30 mouse cellular contexts compared by ENCODE assay signal in the genomic region with DNA sequence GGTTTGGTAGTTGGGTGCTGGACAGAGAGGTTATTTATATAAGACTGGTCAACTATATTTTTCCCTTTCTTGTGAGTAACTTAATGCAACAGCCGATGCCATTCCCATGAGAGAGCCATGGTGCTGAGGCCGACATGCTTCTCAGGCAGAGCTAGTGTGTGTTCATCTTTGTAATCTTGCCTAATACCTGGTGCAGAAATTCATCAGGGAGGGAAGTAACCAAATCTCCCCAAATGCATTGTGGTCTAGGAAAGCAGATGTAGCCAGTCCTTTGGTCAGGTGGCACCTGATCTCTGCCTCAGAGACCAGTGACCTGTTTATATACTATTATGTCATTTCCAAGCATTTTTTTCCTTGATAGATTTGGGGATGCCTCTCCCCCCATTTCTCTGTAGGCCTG. TPM values are rescaled to one million over a fixed set of nuclear protein-coding genes. Genes with fewer than 3 reads are reported as not detected.
DNase-seq lines count a peak whose midpoint lies in the region; ATAC-seq and TF ChIP-seq lines count a peak whose summit lies in the region.
"Had no signal": no experiment of that assay in that cellular context is flagged by ENCODE, and none has a peak within 500 bp of the region (broad histone marks: within the 10 kb centered on the region; RNA-seq: fewer than 3 reads in every experiment).

No protein-coding gene starts in this region.

- 95% methylated on average over 2 of the region's 2 CpGs for WGBS in midbrain, embryonic 11.5 days
- 95% methylated on average over 2 of the region's 2 CpGs for WGBS in midbrain, embryonic 10.5 days
- 81% methylated on average over 2 of the region's 2 CpGs for WGBS in heart, adult 2 months

- no peaks in the 10 kb centered on the region for H3K9me3 ChIP-seq in midbrain, embryonic 11.5 days (ENCODE audit: control insufficient read depth, low read length)
- H3K9me3 ChIP-seq in midbrain, embryonic 10.5 days (replicated peaks) = no peaks in the 10 kb centered on the region
- no peaks in the 10 kb centered on the region for H3K9me3 ChIP-seq in ES-E14 (ENCODE audit: control insufficient read depth, insufficient read depth, low read depth, low read length)
- H3K9me3 ChIP-seq: embryonic facial prominence, embryonic 10.5 days; embryonic facial prominence, embryonic 13.5 days; forebrain, embryonic 12.5 days; forebrain, embryonic 15.5 days; hindbrain, embryonic 10.5 days; hindbrain, embryonic 13.5 days; intestine, embryonic 15.5 days had no signal

- H3K79me2 ChIP-seq in heart, adult 2 months (replicated peaks; ENCODE audit: control insufficient read depth, insufficient read depth, low read length) = peaks cover 4% of the 10 kb centered on the region

- TF ChIP-seq CTCF in heart, adult 2 months (IDR thresholded peaks at IDR 0.05) = no peak

- no peak for ATAC-seq in midbrain, embryonic 11.5 days (ENCODE audit: low FRiP score)
- peak; percentile 55 for ATAC-seq in megakaryocyte progenitor cell, adult 5-6 weeks (replicated peaks; ENCODE audit: poor library complexity)
- ATAC-seq: forebrain, embryonic 15.5 days; hindbrain, embryonic 16.5 days; intestine, embryonic 15.5 days had no signal

- H3K9ac ChIP-seq in midbrain, embryonic 11.5 days (ENCODE audit: low read length) = no peak overlapping the region
- H3K9ac ChIP-seq in ES-E14 (ENCODE audit: insufficient read depth, low read depth, low read length, poor library complexity, severe bottlenecking) = no peak overlapping the region; the same call in 1 of the 2 replicates
- no peak overlapping the region for H3K9ac ChIP-seq in heart, adult 2 months (ENCODE audit: low read depth, low read length)
- H3K9ac ChIP-seq: embryonic facial prominence, embryonic 13.5 days; forebrain, embryonic 12.5 days; forebrain, embryonic 15.5 days; hindbrain, embryonic 13.5 days; intestine, embryonic 15.5 days had no signal

- in situ Hi-C loops in ES-E14 (cut with MboI; ENCODE audit: low sequenced_read_pairs in 2 of 2, unreplicated experiment in 2 of 2) = no loop called here

- no peaks in the 10 kb centered on the region for H3K27me3 ChIP-seq in midbrain, embryonic 11.5 days (ENCODE audit: control insufficient read depth, insufficient read depth, low read length)
- H3K27me3 ChIP-seq in midbrain, embryonic 10.5 days (ENCODE audit: low read depth, poor library complexity, severe bottlenecking) = no peaks in the 10 kb centered on the region
- H3K27me3 ChIP-seq in heart, adult 2 months (ENCODE audit: control insufficient read depth, insufficient read depth, low read length) = no peaks in the 10 kb centered on the region
- H3K27me3 ChIP-seq: embryonic facial prominence, embryonic 13.5 days; forebrain, embryonic 12.5 days; forebrain, embryonic 15.5 days; hindbrain, embryonic 13.5 days; intestine, embryonic 15.5 days had no signal

- peak; percentile 45 for DNase-seq in midbrain, embryonic 11.5 days (ENCODE audit: low spot score, missing footprints)
- DNase-seq in midbrain, embryonic 10.5 days (ENCODE audit: low spot score) = no peak
- no peak for DNase-seq in ES-E14 (ENCODE audit: low read depth, low spot score)
- no peak for DNase-seq in heart, adult 2 months
- no peak for DNase-seq in layer of hippocampus, adult 18-20 months (ENCODE audit: low spot score in 2 of 2)
- DNase-seq: adrenal gland, adult 2 months; adrenal gland, postnatal 14 days; cerebellum, adult 11-12 months; cerebellum, adult 8-10 months; cerebellum, postnatal 10 days; cerebellum, postnatal 36 days; embryo, embryonic 11 days; gastrocnemius, postnatal 14 days had no signal

- no peak overlapping the region for H3K4me2 ChIP-seq in midbrain, embryonic 11.5 days
- H3K4me2 ChIP-seq: embryonic facial prominence, embryonic 13.5 days; forebrain, embryonic 12.5 days; forebrain, embryonic 15.5 days; heart, embryonic 11.5 days; hindbrain, embryonic 13.5 days; intestine, embryonic 15.5 days had no signal

- no peak for TF ChIP-seq POLR2A in heart, adult 2 months (IDR thresholded peaks at IDR 0.05; ENCODE audit: insufficient read depth, low read depth, low read length)

- H3K4me3 ChIP-seq in midbrain, embryonic 11.5 days (ENCODE audit: low read depth, low read length) = no peak overlapping the region
- H3K4me3 ChIP-seq in midbrain, embryonic 10.5 days = no peak overlapping the region
- H3K4me3 ChIP-seq in ES-E14 (ENCODE audit: insufficient read depth in 1 of 2, low read depth in 1 of 2, low read length in 2 of 2, poor library complexity in 1 of 2, severe bottlenecking in 1 of 2) = no peak overlapping the region
- no peak overlapping the region for H3K4me3 ChIP-seq in heart, adult 2 months
- H3K4me3 ChIP-seq: embryonic facial prominence, embryonic 10.5 days; embryonic facial prominence, embryonic 13.5 days; erythroblast, embryonic 14.5 days; forebrain, embryonic 12.5 days; forebrain, embryonic 15.5 days; hindbrain, embryonic 10.5 days; hindbrain, embryonic 13.5 days; intestine, embryonic 15.5 days had no signal

- no peaks in the 10 kb centered on the region for H3K4me1 ChIP-seq in midbrain, embryonic 11.5 days (ENCODE audit: control insufficient read depth, insufficient read depth, low read length)
- H3K4me1 ChIP-seq in midbrain, embryonic 10.5 days = no peaks in the 10 kb centered on the region
- H3K4me1 ChIP-seq in ES-E14 (ENCODE audit: control insufficient read depth in 2 of 2, insufficient read depth in 2 of 2, low read length in 2 of 2, poor library complexity in 1 of 2) = peaks cover 0 to 5% of the 10 kb centered on the region in 2 experiments; a peak in 1 of 4 replicates
- no peaks in the 10 kb centered on the region for H3K4me1 ChIP-seq in heart, adult 2 months (ENCODE audit: control insufficient read depth, insufficient read depth, low read length)
- H3K4me1 ChIP-seq: embryonic facial prominence, embryonic 10.5 days; embryonic facial prominence, embryonic 13.5 days; forebrain, embryonic 12.5 days; forebrain, embryonic 15.5 days; hindbrain, embryonic 10.5 days; hindbrain, embryonic 13.5 days; intestine, embryonic 15.5 days had no signal

- H3K36me3 ChIP-seq in midbrain, embryonic 11.5 days (ENCODE audit: control insufficient read depth, insufficient read depth, low read length) = 0 out of 2 replicates have a peak, but pooled peaks cover 3% of the 10 kb centered on the region
- peaks cover 56% of the 10 kb centered on the region for H3K36me3 ChIP-seq in midbrain, embryonic 10.5 days
- peaks cover 19% of the 10 kb centered on the region for H3K36me3 ChIP-seq in ES-E14 (ENCODE audit: control insufficient read depth, insufficient read depth, low read length, poor library complexity, severe bottlenecking)
- peaks cover 26% of the 10 kb centered on the region for H3K36me3 ChIP-seq in heart, adult 2 months (ENCODE audit: control insufficient read depth, insufficient read depth, low read length)

- intact Hi-C loops in heart, adult 2 months (cut with DNase I) = no loop called here

- H3K27ac ChIP-seq in midbrain, embryonic 11.5 days (ENCODE audit: low read depth, low read length) = no peak overlapping the region
- H3K27ac ChIP-seq in midbrain, embryonic 10.5 days (replicated peaks) = no peak overlapping the region
- peak overlapping the region; percentile 50; the same call in 1 of the 2 replicates for H3K27ac ChIP-seq in ES-E14 (ENCODE audit: insufficient read depth, low read depth, low read length, poor library complexity, severe bottlenecking)
- H3K27ac ChIP-seq in heart, adult 2 months = no peak overlapping the region
- H3K27ac ChIP-seq: embryonic facial prominence, embryonic 10.5 days; embryonic facial prominence, embryonic 13.5 days; forebrain, embryonic 12.5 days; forebrain, embryonic 15.5 days; hindbrain, embryonic 10.5 days; hindbrain, embryonic 13.5 days; intestine, embryonic 15.5 days had no signal

- TF ChIP-seq EP300 in heart, adult 2 months (IDR thresholded peaks at IDR 0.05; ENCODE audit: insufficient read depth, low read depth, low read length) = no peak

TF ChIP-seq in ES-E14, 5 proteins besides CTCF, POLR2A, EP300 and RAD21:
- TF ChIP-seq ZC3H11A (IDR thresholded peaks at IDR 0.05; ENCODE audit: borderline replicate concordance, low read depth, low read length) (no peak), ZNF384 (IDR thresholded peaks at IDR 0.05; ENCODE audit: low read depth, low read length) (no peak), MAFK (IDR thresholded peaks at IDR 0.05; ENCODE audit: insufficient read depth, low read depth, low read length) (no peak), HCFC1 (IDR thresholded peaks at IDR 0.05; ENCODE audit: borderline replicate concordance, insufficient read depth, low read length) (no peak), CHD2 (IDR thresholded peaks at IDR 0.05; ENCODE audit: low read depth, low read length) (no peak)

RNA-seq across cellular contexts. Expression of a gene that starts 11.9 kb away (rescaled TPM):
- not detected in 2 replicates for polyA plus RNA-seq in midbrain, embryonic 11.5 days (2014; fragmentation: Nextera tagmentation; extraction: Ambion mirVana)
- not detected in 2 replicates for polyA plus RNA-seq in midbrain, embryonic 10.5 days (2016; fragmentation: Nextera tagmentation; extraction: Ambion mirVana)
- total RNA-seq in ES-E14 (2012; rRNA removed) = not detected in 2 replicates
- total RNA-seq in megakaryocyte progenitor cell, adult 5-6 weeks (2015) = 1.7 TPM in 1 of 2 replicates, not detected in the other
- total RNA-seq in megakaryocyte progenitor cell, adult 5-6 weeks (2017) = not detected in 2 replicates
- not detected for total RNA-seq in heart, adult 2 months (2021)
- polyA plus RNA-seq in heart, adult 2 months (2012; rRNA removed) = not detected in 2 replicates
- not detected for total RNA-seq in layer of hippocampus, adult 18-20 months (2021)
- total RNA-seq: adrenal gland, postnatal 14 days; gastrocnemius, postnatal 14 days; heart, adult 8-10 months; heart, postnatal 25 days; MEL had no signal
- polyA plus RNA-seq: adrenal gland, adult 2 months; cortical plate, adult 2 months; embryonic facial prominence, embryonic 10.5 days; embryonic facial prominence, embryonic 13.5 days; erythroblast, embryonic 14.5 days; forebrain, embryonic 12.5 days; forebrain, embryonic 15.5 days; heart, embryonic 11.5 days; heart, embryonic 14.5 days; heart, postnatal 0 days; hindbrain, embryonic 10.5 days; hindbrain, embryonic 13.5 days; hindbrain, embryonic 16.5 days; intestine, embryonic 15.5 days had no signal

RNA-seq across cellular contexts. Expression of a gene that starts 12.2 kb away (rescaled TPM):
- polyA plus RNA-seq in midbrain, embryonic 11.5 days (2014; fragmentation: Nextera tagmentation; extraction: Ambion mirVana) = 247 and 262 TPM in 2 replicates
- polyA plus RNA-seq in midbrain, embryonic 10.5 days (2016; fragmentation: Nextera tagmentation; extraction: Ambion mirVana) = 173 and 191 TPM in 2 replicates
- total RNA-seq in ES-E14 (2012; rRNA removed) = 163 and 224 TPM in 2 replicates
- total RNA-seq in megakaryocyte progenitor cell, adult 5-6 weeks (2015) = 139 and 173 TPM in 2 replicates
- total RNA-seq in megakaryocyte progenitor cell, adult 5-6 weeks (2017) = 142 and 144 TPM in 2 replicates
- 10 to 100 TPM; 71.0 to 78.4 TPM for total RNA-seq in heart, adult 2 months (2021)
- polyA plus RNA-seq in heart, adult 2 months (2012; rRNA removed) = 34.0 and 39.3 TPM in 2 replicates
- 100 to 1,000 TPM; 164 to 167 TPM for total RNA-seq in layer of hippocampus, adult 18-20 months (2021)
